Mouse (Mus musculus) E14TG2a.4 (cell line): Measurements from ENCODE around the gene Trim2.

Source experiments
- CTCF ChIP-seq: conservative IDR thresholded peaks from 2 replicates; pipeline ENCODE4 v1.5.1; 2014; ENCODE audit warnings: low read length
- POU5F1 ChIP-seq: IDR thresholded peaks from 2 replicates; pipeline ENCODE4 v1.6.1; 2014; ENCODE audit warnings: low read length, borderline replicate concordance

DNA sequence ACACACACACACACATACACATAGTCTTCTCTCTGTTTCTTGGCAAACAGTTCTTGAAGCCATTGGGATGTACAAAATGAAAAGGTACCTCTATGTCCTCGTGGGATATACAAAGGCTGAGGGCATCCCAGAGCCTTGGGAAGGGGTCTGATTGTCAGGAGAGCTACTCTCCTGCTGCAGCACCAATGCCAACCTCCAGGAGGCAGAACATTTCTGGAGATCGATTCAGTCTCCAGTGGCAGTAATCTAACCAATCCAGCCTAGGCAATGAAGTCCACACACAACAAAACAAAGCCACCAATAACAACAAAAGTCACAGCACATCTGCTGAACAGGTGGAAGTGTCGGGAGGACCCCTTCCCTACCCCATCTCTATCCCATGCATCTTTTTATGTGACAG, 38.2 kb downstream of the Trim2 start:
- peak; percentile 25; the same call in 1 of the 2 replicates for TF ChIP-seq CTCF
- TF ChIP-seq POU5F1: no peak
